Mouse (Mus musculus) 416B (cell line): ENCODE measurements around the gene Cyp2d22.

Source experiments
- DNase-seq: peaks from one replicate; pipeline ENCODE4 v3.0.0; 2011; ENCODE audit warnings: low read depth

Gene Cyp2d22

DNA sequence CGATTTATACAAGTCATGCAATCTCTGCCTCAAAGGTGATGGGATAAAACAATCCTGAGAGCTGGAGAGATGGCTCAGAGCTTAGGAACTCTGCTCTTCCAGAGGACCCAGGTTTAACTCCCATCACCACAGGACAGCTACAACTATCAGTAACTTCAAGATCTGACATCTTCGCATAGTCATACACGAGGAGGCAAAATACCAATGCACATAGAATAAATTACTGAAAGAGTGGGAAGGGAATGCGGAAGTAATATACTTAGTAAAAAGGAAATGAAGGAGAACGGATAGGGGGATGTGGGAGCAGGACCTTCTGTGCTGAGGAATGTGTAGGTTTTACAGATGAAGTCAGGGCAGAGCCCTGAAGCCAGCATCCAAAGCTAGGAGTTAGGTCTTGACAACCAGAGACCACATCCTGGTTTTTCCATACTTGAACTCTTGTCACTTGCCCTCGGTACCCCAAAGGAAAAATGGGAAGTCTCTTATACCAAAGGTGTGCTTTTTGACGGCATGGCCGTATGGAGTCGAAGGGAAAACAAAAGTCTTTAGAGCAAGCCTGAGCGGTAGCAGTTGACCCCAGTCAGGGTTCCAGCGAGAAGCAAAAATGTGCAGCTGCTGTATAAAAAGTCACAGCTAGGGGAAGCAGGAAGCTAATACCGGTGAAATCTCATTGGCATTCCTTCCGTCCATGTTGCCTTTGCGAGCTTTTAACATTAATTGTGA is 33.3 kb downstream of the Cyp2d22 start:
- peak; percentile 26 for DNase-seq

DNA sequence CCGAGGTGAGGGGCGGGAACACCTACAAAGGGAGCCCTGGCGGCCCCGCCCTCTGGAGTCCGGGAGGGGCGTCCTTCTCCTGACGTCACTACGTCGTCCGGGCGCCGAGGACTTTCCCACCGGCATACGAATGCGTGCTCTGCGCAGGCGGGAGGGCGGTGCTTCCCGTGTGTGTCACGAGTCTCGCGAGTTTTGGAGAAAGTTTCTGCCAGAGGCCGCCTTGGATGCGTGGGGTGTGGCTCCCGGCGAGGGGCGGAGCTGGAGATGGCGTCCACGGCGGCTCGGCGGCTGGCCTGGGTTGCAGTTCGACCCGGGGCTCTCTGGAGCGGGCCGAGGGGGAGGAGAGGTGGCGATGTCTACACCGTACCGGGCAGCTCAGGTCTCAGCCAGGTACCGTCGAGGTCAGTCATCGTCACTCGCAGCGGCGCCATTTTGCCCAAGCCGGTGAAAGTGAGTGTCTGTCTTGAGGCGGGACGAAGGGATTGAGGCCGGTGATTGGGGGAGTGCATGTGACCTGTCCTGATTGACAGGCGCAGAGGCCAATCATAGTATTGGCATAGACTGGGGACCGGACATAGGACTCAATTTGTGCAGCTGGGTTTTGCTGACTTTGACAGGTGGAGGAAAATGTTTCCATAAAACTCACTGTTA is 34.1 kb downstream of the Cyp2d22 start:
- DNase-seq: peak; percentile 99

DNA sequence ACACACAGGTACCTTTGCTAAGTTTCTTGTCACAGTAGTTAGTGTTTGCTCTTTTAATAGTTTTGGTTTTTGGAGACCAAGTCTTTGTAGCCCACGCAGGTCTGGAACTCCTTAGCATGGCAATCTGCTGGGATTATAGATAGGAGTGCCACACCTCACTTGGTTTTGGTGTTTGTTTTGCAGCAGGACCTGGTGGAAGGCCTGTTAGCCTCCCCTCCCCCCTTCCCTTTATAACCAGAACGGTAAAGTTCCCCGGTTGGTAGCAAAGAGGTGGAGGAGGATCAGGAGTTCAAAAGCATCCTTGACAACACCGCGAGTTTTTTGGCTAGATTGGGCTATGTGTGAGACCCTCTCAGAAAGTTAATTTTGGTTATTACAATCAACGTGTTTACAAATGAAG is 35.1 kb downstream of the Cyp2d22 start:
- no peak for DNase-seq

DNA sequence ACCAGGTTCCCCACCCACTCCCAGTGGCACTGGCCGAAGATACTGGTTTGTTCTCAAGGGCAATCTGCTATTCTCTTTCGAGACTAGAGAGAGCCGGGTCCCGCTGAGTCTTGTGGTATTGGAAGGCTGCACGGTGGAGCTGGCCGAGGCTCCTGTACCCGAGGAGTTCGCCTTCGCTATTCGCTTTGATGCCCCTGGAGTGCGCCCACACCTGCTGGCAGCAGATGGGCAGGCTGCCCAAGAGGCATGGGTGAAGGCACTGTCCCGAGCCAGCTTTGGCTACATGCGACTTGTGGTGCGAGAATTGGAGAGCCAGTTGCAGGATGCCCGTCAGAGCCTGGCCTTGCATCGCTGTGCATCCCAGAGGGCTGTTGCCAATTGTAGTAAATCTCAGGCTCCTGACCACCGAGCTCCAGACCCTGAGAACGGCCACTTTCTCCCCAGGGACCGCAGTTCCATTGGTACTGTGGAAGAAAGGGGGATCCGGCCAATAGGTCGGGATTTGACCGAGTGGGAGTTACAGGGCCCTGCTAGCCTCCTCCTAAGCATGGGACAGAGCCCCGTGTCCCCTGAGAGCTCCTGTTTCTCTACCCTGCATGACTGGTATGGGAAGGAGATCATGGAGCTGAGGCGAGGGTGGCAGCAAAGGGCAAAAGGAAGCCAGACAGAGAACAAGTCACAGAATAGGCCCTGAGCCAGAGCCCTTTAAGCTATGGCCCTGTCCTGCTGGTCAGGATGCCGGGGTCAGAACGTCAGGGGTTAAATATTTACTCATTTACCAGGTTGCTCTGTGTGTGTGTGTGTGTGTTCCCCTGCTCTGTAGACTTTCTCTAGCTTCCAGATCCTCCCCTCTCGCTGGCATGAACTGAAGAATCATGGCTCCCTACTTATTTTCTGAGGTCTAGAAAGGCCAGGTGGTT is 36.4 kb downstream of the Cyp2d22 start:
- DNase-seq: no peak

DNA sequence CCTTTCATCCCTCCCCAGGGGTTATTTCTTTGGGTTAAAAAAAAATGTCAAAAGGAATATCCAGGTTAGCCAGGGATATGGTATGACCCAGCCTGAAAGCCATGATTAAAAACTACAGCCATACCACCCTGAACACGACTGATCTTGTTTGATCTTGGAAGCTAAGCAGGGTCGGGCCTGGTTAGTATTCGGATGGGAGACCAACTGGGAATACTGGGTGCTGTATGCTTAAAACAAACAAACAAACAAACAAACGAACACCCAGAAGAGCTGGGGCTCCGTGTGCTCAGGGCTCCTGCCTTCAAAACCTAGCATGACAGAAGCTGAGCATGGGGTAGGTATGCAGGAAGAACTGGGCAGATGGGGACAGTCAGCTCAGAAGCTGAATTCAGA is 37.5 kb downstream of the Cyp2d22 start:
- DNase-seq: peak; percentile 21

DNA sequence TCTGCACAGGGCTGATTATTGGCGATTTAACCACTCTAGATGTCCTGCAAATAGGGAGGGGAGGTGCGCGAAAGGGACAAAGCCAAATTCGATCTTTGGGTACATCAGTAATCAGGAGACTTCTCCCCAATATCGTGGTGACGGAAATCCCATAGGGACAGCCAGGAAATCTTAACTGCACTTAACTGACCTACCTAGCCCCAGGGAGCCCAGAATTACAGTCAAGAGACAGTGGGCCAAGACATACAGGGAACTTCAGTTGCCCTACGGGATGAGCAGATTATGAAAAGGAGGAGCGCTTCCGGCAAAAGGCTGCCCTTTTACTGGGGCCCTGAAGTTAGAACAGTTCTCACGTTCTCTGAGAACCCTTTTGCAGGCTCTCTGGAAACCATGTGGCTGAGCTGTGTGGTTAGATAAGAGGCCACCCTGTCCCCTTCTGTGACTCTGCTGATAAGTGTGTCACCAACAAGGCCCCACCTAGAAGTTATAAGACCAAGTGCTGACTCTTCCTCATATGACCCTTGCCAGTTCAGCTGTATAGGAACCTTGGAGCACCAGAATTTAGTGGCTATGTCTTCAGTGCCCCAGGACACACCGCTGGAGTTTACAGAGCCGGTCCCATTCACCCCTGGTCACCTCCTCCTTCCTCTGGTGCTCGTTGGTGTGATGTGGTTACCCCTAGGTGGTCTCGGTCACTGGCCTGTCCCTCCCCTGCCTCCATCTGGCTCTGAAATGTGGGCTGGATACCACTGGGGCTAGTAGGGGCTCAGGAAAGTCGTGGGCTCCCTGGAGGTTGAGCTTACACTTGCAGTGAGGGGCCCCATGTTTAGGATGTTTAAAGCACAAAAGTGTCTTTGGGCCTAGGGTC is 38.2 kb downstream of the Cyp2d22 start:
- peak; percentile 97 for DNase-seq

DNA sequence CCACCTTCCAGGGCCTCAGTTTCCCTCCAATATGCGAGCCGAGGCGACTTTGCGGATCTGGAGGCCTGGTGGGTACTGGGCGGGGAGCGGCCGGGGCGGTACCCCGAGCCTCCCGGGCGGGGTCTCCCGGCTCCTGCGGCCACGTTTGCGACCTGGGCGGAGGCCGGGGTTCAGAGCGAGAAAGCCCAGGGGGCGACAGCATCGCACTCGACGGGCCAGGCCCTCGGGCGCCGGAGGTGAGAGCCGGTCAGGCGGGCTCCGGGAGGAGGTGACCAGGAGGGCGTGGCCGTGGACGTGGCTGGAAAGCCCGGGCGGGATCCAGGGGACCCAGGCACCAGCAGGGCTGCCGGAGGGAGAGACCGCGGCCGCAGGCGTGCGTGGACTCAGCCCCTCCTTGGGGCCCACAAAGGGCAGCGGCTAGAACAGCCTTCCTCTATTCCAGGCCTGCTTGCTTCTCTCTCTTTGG is 39.0 kb downstream of the Cyp2d22 start:
- no peak for DNase-seq

DNA sequence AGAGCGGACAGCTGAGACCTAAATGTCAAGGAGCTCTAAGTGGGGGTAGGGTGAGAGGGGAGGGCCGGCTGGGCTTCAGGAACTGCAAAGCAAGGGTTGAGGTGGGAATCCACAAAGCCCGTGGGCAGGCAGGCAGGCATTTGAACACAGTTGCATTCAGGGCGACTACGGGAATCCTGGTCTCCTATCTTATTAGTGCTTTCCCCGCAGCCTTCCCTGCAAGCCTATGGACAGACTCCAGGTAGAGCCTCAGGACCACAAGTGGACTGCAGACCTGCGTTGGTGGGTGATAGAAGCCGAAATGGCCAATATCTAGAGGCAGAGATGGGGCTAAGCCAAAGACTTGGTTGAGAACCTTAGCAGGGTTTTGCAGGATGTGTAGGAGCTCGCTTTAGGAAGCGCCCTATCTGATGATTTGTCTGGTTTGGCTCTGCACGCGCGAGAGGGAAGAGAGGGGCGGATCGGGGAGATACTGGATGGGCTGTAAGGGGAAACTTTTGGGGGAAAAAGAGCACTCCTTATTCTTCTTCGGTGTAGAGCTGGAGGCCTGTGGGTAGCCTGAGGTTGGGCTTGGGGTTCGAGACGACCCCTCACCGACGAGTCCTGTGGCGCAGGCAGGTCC is 39.5 kb downstream of the Cyp2d22 start:
- no peak for DNase-seq

DNA sequence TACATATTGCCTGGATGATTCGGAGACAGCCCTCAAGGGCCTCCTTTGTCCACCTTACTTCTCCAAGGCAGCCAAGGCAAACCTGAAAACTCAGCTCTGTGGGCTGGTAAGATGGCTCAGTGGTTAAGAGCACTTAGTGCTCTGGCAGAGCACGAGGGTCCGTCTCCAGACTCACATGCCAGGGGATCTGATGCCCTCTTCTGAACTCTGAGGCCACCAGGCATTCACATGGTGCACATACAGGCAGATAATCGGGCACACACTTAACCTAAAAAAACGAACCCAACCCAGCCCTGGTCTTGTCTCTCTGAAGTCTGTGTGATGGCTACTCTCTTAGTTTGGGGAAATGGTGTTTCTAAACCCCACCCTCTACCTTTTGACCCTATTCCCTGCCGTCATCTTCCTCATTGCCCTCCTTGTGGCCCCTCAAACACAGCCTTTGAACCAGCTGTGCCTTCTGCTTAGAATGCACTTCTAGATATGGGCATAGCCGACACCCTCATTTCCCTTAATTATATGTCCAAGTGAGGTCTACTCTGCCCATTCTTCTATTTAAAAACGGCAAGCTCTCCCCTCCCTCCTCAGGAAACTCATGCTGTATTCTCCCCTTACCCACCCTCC is 40.3 kb downstream of the Cyp2d22 start:
- no peak for DNase-seq

DNA sequence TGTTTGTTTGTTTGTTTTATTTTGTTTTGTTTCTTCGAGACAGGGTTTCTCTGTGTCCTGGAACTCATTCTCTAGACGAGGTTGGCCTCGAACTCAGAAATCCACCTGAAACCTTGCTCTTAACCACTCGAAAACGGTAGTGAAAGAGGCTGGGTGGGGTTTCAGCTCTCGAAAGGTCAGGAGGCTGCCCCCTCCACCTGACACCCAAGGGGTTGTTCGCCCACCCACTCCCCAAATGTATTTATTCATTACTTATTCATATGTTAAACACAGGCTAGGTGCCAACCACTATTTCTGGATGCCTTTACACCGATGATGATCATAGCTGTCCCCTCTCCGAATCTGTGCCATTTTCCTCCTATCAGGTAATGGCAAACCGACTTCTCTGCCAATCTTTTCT is 40.9 kb downstream of the Cyp2d22 start:
- no peak for DNase-seq

DNA sequence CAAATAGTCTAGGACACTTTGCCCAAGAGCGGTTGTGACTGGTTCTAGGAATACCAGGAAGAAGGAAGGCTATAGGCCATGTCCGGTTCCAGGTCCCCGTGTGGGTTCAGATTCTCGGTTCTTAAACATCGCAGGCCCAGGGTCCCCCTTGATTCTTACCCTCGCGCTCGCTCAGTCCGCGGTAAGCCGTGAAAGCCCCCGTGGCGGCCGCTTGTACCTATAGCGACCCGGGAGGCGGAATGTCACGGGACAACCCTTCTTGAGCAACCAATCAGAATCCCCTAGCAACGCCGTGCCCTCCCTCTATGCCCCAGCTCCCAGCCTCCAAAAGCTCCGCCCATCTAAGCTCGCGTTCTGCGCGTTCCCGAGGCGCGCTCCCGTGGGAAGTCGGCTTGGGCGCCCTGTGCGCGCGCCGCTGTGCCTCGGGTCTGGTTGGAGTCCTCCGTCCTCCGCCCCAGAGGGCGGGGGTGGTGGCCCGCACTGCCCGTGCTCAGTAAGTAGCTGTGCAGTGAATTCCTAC is 41.4 kb downstream of the Cyp2d22 start, which contains the start of the genes Naga, Pheta2 and Smdt1:
Gene Naga (minus strand): TSS at position 333 of the 520 bp plus-strand sequence.
Gene Pheta2 (plus strand): TSS at position 350 of the 520 bp plus-strand sequence.
Gene Smdt1 (plus strand): TSS at position 367 of the 520 bp plus-strand sequence.
- peak; percentile 96 for DNase-seq

DNA sequence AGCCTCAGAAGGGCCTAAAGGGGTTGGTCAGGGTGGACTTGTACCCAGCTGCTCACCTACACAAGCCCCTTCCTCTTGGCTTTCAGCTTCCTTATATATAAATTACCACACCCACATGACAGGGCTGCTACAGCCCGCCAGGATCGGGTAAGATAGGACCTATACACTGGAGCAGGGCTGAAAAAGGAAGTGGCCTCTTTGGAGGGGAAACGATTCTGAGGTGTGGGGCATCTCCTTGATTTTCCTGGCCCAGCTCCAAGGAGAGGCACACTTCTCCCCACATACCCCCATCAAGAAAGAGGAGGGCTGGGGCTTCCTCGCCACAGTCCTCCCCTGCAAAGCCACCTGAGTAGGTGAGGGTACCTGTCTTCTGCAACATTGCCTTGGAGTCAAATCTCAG is 42.2 kb downstream of the Cyp2d22 start:
- DNase-seq: peak; percentile 62

DNA sequence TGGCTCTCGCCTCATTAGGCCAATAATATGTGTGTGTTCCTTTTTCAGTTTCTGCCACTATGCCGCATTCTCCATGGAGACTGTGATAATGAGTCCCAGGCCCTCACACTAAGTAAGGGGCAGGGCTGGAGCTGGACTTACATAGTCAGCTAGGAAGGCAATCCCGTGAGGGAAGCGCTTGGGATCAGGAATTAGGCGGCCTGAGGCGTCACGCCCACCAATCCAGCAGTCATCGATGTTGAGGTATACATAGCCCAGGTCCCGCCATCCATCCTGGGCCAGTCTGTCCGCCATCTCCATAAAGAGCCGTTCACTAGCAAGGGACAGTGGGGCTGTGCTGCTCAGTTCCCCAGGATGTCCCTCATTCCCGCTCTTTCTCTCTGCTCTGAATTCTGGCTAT is 43.4 kb downstream of the Cyp2d22 start:
- no peak for DNase-seq

DNA sequence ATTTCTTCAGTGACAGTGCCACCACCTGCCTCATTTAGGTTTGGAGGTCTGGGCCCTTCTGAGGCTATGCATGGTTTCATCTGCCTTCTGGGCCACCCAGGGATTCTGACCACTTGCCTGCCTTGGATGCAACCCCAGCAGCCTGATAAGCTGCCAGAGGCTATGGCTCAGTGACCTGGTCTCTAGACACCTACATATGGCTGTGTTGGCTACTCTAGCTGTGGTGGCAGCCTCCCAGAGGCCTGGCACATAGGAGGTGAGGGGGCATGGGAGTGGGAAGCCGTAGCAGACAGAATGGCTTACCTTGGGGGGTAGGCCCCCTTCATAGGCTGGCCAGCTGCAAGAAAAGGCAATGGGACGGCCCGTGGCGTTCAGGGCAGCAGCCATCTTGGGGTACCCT is 44.9 kb downstream of the Cyp2d22 start:
- no peak for DNase-seq

DNA sequence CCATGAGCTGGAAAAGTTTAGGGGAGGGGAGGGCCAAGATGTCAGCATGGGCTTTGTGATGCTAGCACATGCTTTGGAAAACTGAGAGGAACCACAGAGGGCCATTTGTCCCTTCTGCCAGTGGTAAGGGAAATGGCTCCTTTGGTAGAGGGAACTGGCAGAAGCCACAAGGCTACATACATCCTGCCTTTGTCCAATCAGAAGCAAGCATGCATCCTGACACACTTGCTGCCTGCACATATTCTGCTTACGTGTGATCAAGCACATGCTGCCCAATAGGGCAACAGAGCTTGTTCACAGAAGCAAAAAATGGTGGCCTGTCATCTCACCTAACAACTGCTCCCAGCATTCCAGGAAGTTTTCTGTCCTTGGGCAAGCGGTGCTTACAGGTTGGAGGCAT is 54.7 kb downstream of the Cyp2d22 start:
- peak; percentile 53 for DNase-seq

DNA sequence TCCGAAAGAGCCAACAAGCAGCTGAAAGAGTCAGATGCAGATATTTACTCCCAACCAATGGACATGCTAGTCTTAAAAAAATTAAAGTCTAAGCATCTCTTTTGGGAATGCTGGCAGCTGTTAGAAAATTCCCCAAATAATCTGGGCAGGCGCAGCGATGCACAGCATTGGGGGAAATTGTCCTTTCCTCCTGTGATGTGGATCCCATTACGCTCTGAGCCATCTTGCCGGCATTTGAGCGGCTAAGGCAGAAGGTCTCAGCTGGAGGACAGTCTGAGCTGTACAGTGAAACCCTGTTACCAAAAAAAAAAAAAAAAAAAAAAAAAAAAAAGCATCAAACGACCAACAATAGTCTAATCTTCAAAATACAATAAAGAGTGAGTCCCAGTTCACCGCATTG is 57.9 kb downstream of the Cyp2d22 start:
- DNase-seq: no peak
